Mouse (Mus musculus) thymus, postnatal 25 days (tissue): ENCODE data around the gene Olfr50.

Experiments
- DNase-seq: peaks from one replicate; pipeline ENCODE4 v3.0.0; 2022

Olfr50 gene

DNA sequence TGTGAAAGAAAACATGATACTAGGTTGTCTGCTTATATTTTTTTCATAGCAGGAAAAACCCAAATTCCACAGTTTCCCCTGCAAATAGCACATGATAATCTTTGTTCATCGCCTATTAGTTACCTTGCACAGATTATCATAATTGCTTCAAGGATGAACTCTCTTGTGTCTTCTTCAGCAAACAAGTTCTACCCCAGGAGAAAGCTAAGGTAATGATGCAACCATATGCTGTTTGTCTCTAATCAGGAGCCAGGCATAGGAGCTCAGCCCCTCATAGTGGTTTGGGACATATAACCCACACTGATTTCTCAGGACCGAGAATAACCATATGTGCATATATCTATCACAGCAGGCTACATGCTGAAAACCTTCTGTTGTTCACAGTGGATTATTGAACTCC lies at the start of gene Olfr50:
Gene Olfr50 (plus strand): TSS at position 301 of the 400 bp plus-strand sequence.
- no peak for DNase-seq

DNA sequence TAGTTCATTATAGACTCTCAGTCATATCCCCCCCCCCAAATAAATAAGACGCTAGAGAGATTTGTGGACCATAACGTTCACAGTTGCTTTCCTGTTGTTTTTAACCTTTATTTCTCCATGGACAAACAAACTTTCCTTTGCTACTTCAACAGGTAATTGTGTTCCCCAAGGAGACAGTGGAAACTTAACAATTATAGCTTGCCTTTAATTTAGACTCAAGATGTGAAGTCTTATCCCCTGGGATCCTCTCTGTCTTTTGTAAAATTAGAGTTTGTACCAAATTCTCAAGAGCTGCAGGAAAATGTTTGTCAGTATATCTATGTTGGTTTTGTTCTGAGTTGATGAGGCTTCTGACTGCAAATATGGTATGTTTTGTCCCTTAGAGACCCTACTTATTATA lies 6.4 kb upstream of the Olfr50 start, which contains the start of gene Olfr348:
Gene Olfr348 (plus strand): TSS at position 301 of the 400 bp plus-strand sequence.
- no peak for DNase-seq

DNA sequence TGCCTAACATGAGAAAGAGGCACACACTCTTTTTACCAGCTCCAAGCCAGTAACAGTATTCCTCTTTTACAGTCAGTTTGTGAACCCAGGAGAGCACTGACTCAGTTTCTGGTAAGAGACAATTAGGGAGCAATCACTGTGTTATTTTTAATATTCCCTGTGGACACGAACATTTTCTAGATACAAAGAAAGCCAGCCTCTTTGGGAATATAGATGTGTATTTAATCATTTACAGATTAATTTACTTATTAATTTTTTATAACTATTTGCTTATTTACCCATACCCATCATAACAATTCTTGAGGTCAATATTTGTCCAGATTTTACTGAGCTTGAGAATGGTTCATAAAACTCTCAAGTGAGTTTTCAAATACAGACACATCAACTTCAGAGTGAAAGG lies 26.6 kb downstream of the Olfr50 start, which contains the start of gene Olfr3:
Gene Olfr3 (minus strand): TSS at position 101 of the 400 bp plus-strand sequence.
- DNase-seq: no peak

DNA sequence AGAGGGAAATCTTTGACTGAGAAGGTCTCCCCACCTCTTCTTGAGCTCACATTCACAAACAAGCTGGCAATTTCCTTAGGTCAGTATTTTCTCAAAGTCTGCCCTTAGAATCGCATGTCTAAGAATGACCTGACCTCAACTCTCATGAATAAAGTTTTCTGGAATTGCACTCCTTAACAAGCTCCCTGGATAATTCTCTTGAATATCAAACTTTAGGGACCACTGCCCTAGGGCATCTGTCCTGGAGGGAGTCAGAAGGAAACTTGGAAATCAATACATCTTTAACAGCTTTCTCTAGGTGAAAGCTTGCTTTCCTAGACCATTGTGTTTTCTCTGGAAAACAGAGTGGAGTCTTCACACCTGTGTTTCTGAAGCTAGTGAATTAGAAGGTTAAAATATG lies 55.7 kb downstream of the Olfr50 start, which contains the start of gene Olfr350:
Gene Olfr350 (plus strand): TSS at position 301 of the 400 bp plus-strand sequence.
- DNase-seq: no peak
